Comparison of ENCODE assay signal across 17 mouse cellular contexts in the genomic region with DNA sequence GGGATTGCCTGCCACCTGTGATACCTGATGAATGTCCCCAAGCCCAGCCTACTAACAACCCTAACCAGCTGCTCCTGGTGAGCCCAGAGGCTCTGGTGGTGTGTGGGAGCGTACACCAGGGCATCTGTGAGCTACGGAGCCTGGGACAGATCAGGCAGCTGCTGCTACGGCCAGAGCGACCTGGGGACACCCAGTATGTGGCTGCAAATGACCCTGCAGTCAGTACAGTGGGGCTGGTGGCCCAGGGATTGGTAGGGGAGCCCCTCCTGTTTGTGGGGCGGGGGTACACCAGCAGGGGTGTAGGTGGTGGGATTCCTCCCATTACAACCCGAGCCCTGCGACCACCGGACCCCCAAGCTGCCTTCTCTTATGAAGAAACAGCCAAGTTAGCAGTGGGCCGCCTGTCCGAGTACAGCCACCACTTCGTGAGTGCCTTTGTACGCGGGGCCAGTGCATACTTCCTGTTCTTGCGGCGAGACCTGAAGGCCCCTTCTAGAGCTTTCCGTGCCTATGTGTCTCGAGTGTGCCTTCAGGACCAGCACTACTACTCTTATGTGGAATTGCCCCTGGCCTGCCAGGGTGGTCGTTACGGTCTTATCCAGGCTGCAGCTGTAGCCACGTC. TPM values are rescaled to one million over a fixed set of nuclear protein-coding genes. Genes with fewer than 3 reads are reported as not detected.
A peak's percentile ranks its signal among the peaks of the same experiment; 100 is the strongest.
DNase-seq lines count a peak whose midpoint lies in the region; ATAC-seq and TF ChIP-seq lines count a peak whose summit lies in the region.
"Had no signal": no experiment of that assay in that cellular context is flagged by ENCODE, and none has a peak within 500 bp of the region (broad histone marks: within the 10 kb centered on the region; RNA-seq: fewer than 3 reads in every experiment).

No protein-coding gene starts in this region.

- no peak for ATAC-seq in heart, embryonic 15.5 days (replicated peaks; ENCODE audit: insufficient number of reproducible peaks, insufficient read depth, low FRiP score, low read depth)
- ATAC-seq: forebrain, embryonic 13.5 days; hindbrain, embryonic 16.5 days had no signal

- no peaks in the 10 kb centered on the region for H3K27me3 ChIP-seq in heart, embryonic 15.5 days
- H3K27me3 ChIP-seq in splenic B cell, adult 2 months (ENCODE audit: control insufficient read depth, insufficient read depth, low read length, poor library complexity, severe bottlenecking) = no peaks in the 10 kb centered on the region
- H3K27me3 ChIP-seq: forebrain, embryonic 13.5 days; limb, embryonic 13.5 days had no signal

- no peaks in the 10 kb centered on the region for H3K9me3 ChIP-seq in heart, embryonic 15.5 days (replicated peaks)
- H3K9me3 ChIP-seq: forebrain, embryonic 13.5 days; limb, embryonic 13.5 days had no signal

- H3K4me3 ChIP-seq in heart, embryonic 15.5 days = no peak overlapping the region
- H3K4me3 ChIP-seq in layer of hippocampus, adult 2 months = no peak overlapping the region
- H3K4me3 ChIP-seq: forebrain, embryonic 13.5 days; limb, embryonic 13.5 days had no signal

- DNase-seq in heart, postnatal 4 days = no peak
- DNase-seq in layer of hippocampus, adult 2 months (ENCODE audit: low spot score in 2 of 2) = no peak
- DNase-seq in layer of hippocampus, adult 8-10 months (ENCODE audit: low spot score in 2 of 2) = no peak
- peak; percentile 21 for DNase-seq in thymus, postnatal 0 days (ENCODE audit: low spot score)
- DNase-seq in thymus, postnatal 10 days (ENCODE audit: low spot score in 2 of 2) = no peak
- DNase-seq in splenic B cell, adult 2 months (ENCODE audit: low read depth, low spot score) = peak; percentile 24
- no peak for DNase-seq in T-cell, adult 2 months (ENCODE audit: low spot score)
- DNase-seq: cerebellum, postnatal 14 days; gastrocnemius, postnatal 14 days; kidney, adult 2 months; lung, postnatal 36 days; thymus, postnatal 36 days had no signal

- H3K4me1 ChIP-seq in heart, embryonic 15.5 days (replicated peaks) = peaks cover 79% of the 10 kb centered on the region

- H3K36me3 ChIP-seq in heart, embryonic 15.5 days = peaks cover 3% of the 10 kb centered on the region; the same call in 1 of the 2 replicates
- no peaks in the 10 kb centered on the region for H3K36me3 ChIP-seq in splenic B cell, adult 2 months (ENCODE audit: control insufficient read depth, insufficient read depth, low read length, poor library complexity, severe bottlenecking)

- 83% methylated on average over 20 of the region's 20 CpGs for WGBS in heart, embryonic 15.5 days

- peak overlapping the region; percentile 98; the same call in 1 of the 2 replicates for H3K27ac ChIP-seq in heart, embryonic 15.5 days
- peak overlapping the region; percentile 39; the same call in 1 of the 2 replicates for H3K27ac ChIP-seq in layer of hippocampus, adult 2 months
- H3K27ac ChIP-seq: forebrain, embryonic 13.5 days; limb, embryonic 13.5 days had no signal

- H3K4me2 ChIP-seq in heart, embryonic 15.5 days = no peak overlapping the region
- H3K4me2 ChIP-seq: forebrain, embryonic 13.5 days; limb, embryonic 13.5 days; midbrain, embryonic 11.5 days had no signal

- H3K9ac ChIP-seq in heart, embryonic 15.5 days = no peak overlapping the region
- H3K9ac ChIP-seq: forebrain, embryonic 13.5 days; limb, embryonic 13.5 days had no signal

- no peak for TF ChIP-seq CTCF in layer of hippocampus, adult 2 months (conservative IDR thresholded peaks at IDR 0.05)

RNA-seq across cellular contexts. Expression of a gene that starts 5.2 kb away (rescaled TPM):
- 6.3 and 10.3 TPM in 2 replicates for polyA plus RNA-seq in heart, embryonic 15.5 days (2015; fragmentation: Nextera tagmentation; extraction: Ambion mirVana)
- total RNA-seq in heart, postnatal 4 days (2021) = 10 to 100 TPM; 31.0 to 31.5 TPM
- total RNA-seq in layer of hippocampus, adult 2 months (2021) = 10 to 100 TPM; 84.4 to 92.7 TPM
- 10 to 100 TPM; 82.9 to 99.8 (median 89.8) TPM for total RNA-seq in layer of hippocampus, adult 8-10 months (2022)
- polyA plus RNA-seq in thymus, postnatal 0 days (2015; fragmentation: Nextera tagmentation; extraction: Ambion mirVana) = 3.3 and 3.8 TPM in 2 replicates

RNA-seq across cellular contexts. Expression of a gene that starts 18.0 kb away (rescaled TPM):
- 417 and 539 TPM in 2 replicates for polyA plus RNA-seq in heart, embryonic 15.5 days (2015; fragmentation: Nextera tagmentation; extraction: Ambion mirVana)
- 100 to 1,000 TPM; 294 to 307 TPM for total RNA-seq in heart, postnatal 4 days (2021)
- 100 to 1,000 TPM; 295 to 309 TPM for total RNA-seq in layer of hippocampus, adult 2 months (2021)
- 100 to 1,000 TPM; 284 to 327 (median 306) TPM for total RNA-seq in layer of hippocampus, adult 8-10 months (2022)
- polyA plus RNA-seq in thymus, postnatal 0 days (2015; fragmentation: Nextera tagmentation; extraction: Ambion mirVana) = 808 and 867 TPM in 2 replicates

RNA-seq across cellular contexts. Expression of a gene that starts 18.1 kb away (rescaled TPM):
- 14.2 and 14.3 TPM in 2 replicates for polyA plus RNA-seq in heart, embryonic 15.5 days (2015; fragmentation: Nextera tagmentation; extraction: Ambion mirVana)
- 10 to 100 TPM; 11.5 to 12.2 TPM for total RNA-seq in heart, postnatal 4 days (2021)
- 1 to 10 TPM; 7.6 to 8.1 TPM for total RNA-seq in layer of hippocampus, adult 2 months (2021)
- 1 to 10 TPM; 7.8 to 9.2 (median 8.9) TPM for total RNA-seq in layer of hippocampus, adult 8-10 months (2022)
- 18.6 and 19.0 TPM in 2 replicates for polyA plus RNA-seq in thymus, postnatal 0 days (2015; fragmentation: Nextera tagmentation; extraction: Ambion mirVana)

RNA-seq across cellular contexts. Expression of a gene that starts 26.5 kb away (rescaled TPM):
- polyA plus RNA-seq in heart, embryonic 15.5 days (2015; fragmentation: Nextera tagmentation; extraction: Ambion mirVana) = 15.9 and 18.2 TPM in 2 replicates
- total RNA-seq in heart, postnatal 4 days (2021) = 10 to 100 TPM; 10.4 to 11.1 TPM
- 10 to 100 TPM; 25.0 to 31.9 TPM for total RNA-seq in layer of hippocampus, adult 2 months (2021)
- 10 to 100 TPM; 26.3 to 31.2 (median 28.3) TPM for total RNA-seq in layer of hippocampus, adult 8-10 months (2022)
- 23.4 and 28.4 TPM in 2 replicates for polyA plus RNA-seq in thymus, postnatal 0 days (2015; fragmentation: Nextera tagmentation; extraction: Ambion mirVana)

RNA-seq across cellular contexts. Expression of a gene that starts 40.9 kb away (rescaled TPM):
- polyA plus RNA-seq in heart, embryonic 15.5 days (2015; fragmentation: Nextera tagmentation; extraction: Ambion mirVana) = 9.2 and 13.6 TPM in 2 replicates
- 1 to 10 TPM; 9.1 to 9.3 TPM for total RNA-seq in heart, postnatal 4 days (2021)
- total RNA-seq in layer of hippocampus, adult 2 months (2021) = 10 to 100 TPM; 12.9 to 15.4 TPM
- 10 to 100 TPM; 13.7 to 18.3 (median 16.4) TPM for total RNA-seq in layer of hippocampus, adult 8-10 months (2022)
- 42.1 and 42.4 TPM in 2 replicates for polyA plus RNA-seq in thymus, postnatal 0 days (2015; fragmentation: Nextera tagmentation; extraction: Ambion mirVana)

Comparison
In these comparisons a context has a peak if more than half of its experiments do, and no peak if none do; other contexts are left out.
1. DNase-seq: peak in thymus, postnatal 0 days (single experiment) and splenic B cell, adult 2 months (single experiment); none in heart, postnatal 4 days (single experiment), layer of hippocampus, adult 2 months (0 of 2), layer of hippocampus, adult 8-10 months (0 of 2), thymus, postnatal 10 days (0 of 2) and T-cell, adult 2 months (single experiment).